Mouse (Mus musculus): ENCODE measurements around the gene Dag1.
"Not testable (repeated sequence)": the region's sequence is repeated elsewhere in the genome, so short reads cannot be mapped to it uniquely, and the experiment has no call there.

The Dag1 gene

DNA sequence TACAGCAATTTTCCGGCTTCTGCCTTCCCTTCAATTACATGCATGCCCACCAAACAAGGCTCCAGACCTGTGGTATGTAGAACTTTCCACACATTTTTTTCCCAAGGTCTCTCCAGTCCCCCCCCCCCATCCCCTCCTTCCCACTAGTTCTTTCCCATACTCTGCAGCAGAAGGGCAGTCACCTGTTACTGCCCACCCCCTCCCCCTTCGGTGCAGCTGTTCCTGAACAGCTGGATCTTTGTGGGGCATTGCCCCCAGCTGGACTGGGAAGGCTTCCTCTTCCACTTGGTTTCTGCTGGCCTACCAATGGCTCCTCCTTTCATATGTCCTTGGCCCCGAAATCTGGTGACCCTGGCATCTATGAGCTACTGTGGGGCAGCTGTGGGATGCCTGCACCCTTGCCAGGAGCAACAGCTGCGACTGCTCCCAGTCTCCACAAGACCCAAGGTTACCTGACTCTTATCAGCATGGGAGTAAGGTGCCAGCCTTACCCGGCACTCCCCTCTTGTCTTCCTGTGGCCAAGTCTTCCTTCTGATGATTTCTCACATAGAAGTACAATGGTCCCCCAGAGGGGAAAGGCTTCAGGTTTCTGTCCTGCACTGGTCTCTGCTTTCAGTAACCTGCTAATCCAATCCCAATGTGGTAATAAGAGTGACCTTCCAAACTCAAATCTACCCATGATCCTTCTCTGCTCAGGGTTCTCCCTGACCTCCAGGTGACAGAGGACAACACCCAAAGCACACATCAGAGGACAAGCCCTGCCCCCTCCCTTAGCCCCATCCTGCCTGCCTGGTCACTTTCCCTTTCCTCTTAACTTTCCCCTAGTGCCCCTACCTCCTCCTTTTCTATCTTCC, 10.9 kb upstream of the Dag1 start:
- no peak for DNase-seq (ENCODE audit: low read depth, low spot score)

DNA sequence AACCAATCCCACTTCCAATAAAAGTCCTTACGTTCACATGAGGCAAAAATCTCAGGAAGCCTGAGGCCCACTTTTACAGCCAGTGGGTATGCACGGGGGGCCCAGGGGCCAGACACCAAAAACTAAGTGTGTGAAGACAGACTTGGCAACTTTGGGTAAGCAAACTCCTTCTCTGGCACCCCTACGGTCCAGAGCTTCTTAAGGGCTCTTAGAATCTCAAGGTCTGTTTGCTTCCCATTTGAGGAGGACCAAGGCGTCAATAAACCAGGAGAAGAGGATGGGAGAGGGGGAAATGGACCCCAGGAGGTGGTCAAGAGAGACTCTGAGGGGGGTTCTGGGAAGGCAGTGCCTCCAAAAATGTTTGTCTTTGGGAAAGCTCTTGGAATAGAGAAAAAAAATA, 9.7 kb upstream of the Dag1 start:
- DNase-seq (ENCODE audit: low read depth, low spot score): no peak

DNA sequence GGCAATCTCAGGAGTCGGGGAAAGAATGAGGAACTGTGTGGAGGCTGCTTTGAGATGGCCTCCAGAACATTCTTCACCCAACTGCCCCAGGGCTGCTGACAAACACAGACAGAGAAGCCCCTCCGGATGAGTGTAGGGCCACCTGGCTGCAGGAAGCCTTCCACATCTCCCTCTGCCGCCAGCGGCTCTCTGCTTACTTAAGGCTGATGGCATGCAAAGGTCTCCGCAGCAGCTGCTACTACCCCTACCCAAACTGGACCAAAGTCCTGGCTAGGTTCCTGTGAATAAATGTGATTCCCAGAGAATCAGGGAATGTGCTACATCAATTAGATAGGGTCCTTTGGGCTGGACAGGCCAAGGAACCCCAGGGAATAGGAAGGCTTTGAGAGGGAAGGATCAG, 8.9 kb upstream of the Dag1 start:
- no peak for DNase-seq (ENCODE audit: low read depth, low spot score)

DNA sequence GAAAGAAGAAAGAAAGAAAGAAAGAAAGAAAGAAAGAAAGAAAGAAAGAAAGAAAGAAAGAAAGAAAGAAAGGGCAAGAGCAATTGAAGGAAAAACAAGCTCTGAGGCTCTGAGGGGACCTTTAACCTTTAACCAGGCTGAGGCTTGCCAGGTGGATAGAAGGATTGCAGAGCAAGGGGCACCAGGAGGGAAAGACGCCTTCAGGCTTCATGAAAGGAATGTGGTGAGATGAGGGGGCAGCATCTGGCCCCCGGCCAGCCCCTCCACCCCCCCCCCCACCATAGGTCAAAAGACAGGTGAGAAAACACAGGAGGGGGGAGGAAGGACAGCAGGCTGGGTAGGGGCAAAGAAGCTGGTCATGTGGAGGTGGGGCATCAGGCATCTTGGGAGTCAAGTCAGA, 8.2 kb upstream of the Dag1 start:
- no peak for DNase-seq (ENCODE audit: low read depth, low spot score)

DNA sequence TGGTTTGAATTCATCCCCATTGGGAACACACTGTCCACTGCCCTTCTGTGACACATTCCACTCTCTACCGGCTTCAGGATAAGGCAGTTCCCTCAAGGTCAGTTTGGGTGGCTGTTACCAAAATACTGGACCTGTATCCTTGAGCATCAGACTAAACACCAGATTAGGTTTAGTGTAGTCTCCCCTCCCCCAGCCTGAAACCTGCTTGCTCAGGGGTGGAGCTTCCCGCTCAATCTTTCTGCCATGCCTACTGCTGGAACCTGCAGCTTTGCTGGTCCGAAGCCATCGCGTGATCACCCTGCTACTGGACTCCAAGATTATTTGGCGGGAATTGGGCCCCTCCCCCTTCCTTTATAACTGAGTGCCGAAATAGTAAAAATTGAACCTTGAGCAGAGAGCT, 4.9 kb upstream of the Dag1 start:
- DNase-seq (ENCODE audit: low read depth, low spot score): not testable (repeated sequence)

DNA sequence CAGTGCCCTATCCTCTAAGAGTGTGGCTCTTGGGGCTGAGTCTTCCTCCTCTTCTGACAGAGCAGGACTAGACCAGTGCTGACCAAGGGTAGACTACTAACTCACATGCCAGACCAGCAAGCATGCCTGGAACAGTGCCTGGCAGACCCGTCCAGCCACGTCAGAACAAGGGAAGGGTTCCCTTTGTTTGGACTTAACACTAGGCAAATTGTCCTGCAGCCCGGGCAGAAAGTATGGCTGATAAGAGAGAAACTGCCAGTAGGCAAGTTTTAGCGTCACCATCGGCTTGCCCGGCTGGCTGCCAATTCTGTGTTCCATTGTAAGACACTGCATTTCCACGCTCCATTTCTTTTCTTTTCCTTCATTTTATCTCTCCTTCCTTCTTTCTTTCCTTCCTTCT, 3.9 kb upstream of the Dag1 start:
- no peak for DNase-seq (ENCODE audit: low read depth, low spot score)

- no peak for DNase-seq (ENCODE audit: low read depth, low spot score)
Observed at GRCm38 (mm10) chr9:108266261-108266935, 2.6 kb upstream of the Dag1 start.

DNA sequence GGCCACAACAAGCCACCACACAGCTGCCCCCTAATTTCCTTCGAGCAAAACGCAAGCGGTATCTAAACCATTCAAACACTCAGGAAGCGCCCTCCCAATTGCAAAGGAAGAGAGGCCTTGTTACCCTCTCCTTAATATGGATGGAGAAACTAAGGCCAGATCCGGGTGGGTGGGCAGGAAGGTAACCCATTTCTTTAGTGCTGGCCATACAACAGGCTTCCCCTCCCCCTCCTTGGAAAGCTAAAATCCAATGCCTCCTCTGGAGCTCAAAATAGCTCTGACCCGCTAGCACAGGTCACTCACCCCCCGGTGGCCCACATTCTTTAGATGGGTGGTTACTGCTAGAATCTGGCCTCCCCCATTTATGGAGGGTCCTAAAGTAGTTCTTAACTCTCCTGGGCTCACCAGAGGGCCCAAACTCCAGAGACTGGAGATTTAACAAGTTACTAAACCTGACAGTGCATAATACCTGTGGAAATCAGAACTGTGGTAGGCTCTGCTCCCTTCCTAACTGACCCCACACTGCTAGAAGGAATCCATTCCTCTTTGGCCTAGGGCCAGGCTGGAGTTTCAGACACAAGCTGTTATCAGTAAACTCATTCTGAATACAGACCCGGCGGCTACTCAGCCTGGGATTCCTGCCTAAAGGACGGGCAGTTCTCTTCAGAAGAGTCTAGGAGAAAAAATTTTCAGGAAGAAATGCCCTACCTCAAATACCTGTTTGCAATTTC, 598 bp upstream of the Dag1 start:
- DNase-seq (ENCODE audit: low read depth, low spot score): no peak

DNA sequence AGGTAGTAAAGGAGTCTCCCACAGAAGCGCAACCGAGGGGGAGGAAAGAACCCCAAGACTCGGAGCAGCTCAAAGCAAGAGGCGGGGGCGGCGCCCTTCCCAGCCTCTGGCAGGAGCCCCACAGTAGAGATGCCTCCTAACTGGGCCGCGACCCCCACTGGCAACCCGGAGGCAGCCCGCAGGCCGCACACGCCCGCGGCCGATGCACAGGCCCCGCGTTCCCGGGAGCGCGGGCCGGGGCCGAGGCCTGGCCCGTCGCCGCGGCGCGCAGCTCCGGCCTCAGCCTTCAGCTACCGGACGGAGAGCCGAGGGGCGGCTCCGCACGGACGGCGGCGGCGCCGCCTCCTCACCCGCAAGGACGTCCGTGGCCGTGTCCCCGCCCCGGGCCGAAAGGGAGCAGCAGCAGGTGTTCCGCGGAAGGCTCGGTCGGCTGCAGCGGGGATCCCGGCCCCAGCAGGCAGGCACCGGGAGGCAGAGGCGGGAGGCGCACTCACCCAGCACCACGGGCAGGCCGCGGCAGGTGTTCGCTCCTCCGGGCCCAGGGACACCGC, 552 bp downstream of the Dag1 start:
- no peak for DNase-seq (ENCODE audit: low read depth, low spot score)

DNA sequence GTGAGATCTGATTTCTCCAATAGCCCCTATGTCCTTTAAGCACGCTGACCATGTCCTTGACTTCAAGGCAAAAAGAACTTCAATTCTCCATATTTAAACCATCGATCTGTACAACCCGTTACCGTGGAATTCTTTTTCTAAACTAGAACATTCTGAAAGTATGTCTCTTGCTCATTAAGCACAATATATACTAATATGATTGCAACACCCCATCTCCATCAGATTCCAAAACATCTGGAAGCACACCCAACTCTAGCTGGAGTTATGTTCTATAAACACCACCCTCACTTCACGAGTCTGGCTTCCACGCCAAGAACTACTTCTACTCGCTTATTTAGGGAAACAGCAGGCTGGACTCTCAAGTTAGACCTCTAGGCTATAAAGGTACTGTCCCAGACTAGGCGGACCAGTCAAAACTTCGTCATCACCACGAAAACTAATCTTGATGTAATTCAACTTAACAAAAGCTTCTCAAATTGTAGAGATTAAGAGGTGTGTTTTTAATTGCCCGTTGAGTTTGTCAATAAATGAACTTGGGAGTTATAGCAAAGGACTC, 1.2 kb downstream of the Dag1 start:
- no peak for DNase-seq (ENCODE audit: low read depth, low spot score)

- DNase-seq (ENCODE audit: low read depth, low spot score): no peak
Observed at GRCm38 (mm10) chr9:108261865-108262264, 1.9 kb downstream of the Dag1 start.

DNA sequence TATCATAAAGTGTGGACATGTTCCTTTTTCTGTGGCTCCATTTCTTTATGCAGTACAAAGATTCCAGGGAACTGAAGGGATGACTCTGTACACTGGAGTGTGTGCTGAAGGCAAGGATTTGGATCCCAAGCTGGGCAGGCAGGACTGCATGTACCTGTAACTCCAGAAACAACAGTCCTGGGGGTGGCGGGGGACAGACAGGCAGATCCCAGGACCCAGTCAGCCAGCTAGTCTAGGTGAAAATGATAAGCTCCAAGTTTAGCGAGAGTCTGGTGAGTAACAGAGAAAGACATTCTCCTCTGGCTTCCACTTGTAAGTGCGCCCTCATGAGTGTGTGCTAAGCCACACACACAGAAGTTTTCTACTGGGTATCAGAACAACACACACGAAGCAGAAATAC, 3.2 kb downstream of the Dag1 start:
- DNase-seq (ENCODE audit: low read depth, low spot score): no peak

DNA sequence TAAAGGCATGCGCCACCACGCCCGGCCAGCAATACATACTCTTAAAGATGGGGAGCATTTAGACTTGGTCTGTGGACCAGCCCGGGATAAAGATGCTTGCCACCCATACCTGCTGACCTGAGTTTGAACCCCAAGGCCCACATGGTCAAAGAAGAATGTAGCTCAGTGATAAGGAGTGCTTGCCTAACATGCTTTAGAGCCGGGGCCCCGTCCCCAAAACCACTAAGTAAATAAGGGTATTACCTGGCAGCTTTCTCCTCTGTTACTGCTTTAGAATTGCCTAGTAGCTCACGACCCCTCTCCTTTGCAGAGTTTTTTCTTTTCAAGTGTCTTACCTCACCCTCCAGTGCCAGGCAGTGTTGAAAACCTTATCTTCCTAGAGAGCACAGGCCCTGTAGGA, 11.0 kb downstream of the Dag1 start:
- no peak for DNase-seq (ENCODE audit: low read depth, low spot score)

DNA sequence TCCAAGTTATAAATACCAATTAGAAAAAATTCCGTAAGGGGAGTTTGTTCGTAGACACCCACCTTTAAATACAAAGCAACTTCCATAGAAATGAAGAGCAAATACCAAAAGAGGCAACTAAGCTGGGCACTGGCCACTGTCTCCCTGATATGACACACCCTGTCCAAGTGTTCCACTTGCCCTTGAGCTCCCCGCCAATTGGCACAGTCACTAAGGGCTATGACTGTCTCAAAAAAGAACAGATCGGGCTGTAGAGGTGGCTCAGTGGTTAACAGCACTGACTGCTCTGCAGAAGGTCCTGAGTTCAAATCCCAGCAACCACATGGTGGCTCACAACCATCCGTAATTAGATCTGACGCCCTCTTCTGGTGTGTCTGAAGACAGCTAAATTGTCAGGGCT, 11.9 kb downstream of the Dag1 start:
- no peak for DNase-seq (ENCODE audit: low read depth, low spot score)

- no peak for DNase-seq (ENCODE audit: low read depth, low spot score)
Observed at GRCm38 (mm10) chr9:108248957-108249356, 14.8 kb downstream of the Dag1 start.

- no peak for DNase-seq (ENCODE audit: low read depth, low spot score)
Observed at GRCm38 (mm10) chr9:108244984-108245383, 18.8 kb downstream of the Dag1 start.

- DNase-seq (ENCODE audit: low read depth, low spot score): no peak
Observed at GRCm38 (mm10) chr9:108244540-108244939, 19.2 kb downstream of the Dag1 start.

DNA sequence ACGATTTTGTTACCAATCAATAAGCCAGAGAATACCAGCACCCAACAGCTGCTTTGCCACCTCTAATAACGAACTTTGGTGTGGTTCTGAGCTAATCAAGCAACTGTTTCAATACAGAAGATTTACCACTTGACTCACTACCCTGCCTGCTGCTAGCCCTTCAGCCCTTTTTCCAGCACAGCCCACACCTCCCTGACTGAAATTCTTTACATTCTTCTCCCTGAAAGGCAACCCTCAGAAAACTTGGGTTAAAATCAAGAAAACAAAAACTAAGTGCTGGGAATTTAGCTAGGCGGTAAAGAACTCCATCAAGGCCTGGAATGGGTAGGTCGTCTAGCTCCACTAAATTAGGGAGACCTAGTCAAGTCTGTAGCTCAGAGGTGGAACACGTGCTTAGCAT, 23.8 kb downstream of the Dag1 start:
- no peak for DNase-seq (ENCODE audit: low read depth, low spot score)

DNA sequence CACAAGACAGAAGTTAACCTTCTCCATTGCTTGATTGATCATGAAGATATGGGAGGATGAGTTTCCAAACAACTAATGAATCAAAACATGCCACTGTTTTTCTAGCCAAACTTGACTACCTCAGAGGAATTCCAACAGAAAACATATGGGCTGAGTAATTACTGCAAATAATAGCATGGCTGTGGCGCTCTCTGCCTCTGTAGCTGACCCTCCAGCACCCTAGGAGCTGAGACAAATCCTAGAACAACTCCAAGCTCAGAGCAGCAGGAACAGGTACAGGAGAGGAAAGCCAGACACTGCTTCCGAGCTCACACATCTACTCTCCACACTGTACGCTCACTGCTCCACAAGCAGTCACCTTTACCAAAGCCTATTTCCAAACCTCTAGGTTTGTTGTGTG, 24.9 kb downstream of the Dag1 start:
- no peak for DNase-seq (ENCODE audit: low read depth, low spot score)

DNA sequence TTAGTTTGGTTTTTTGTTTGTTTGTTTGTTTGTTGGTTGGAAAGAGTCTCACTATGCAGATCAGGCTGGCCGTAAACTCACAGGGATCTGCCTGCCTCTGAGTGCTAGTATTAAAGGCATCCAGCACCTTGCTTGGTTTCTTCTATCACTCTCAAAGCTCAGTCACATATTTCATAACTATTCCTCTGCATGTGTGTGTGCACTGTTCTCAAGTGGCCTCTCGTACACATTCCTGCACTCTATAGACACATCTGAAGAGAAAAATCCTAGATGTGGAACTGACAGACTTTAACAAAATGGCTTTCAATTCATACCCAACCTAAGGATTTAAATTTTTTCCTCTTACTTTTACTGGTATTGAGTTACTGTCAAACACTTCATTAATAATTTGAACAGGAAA, 25.4 kb downstream of the Dag1 start:
- DNase-seq (ENCODE audit: low read depth, low spot score): no peak

DNA sequence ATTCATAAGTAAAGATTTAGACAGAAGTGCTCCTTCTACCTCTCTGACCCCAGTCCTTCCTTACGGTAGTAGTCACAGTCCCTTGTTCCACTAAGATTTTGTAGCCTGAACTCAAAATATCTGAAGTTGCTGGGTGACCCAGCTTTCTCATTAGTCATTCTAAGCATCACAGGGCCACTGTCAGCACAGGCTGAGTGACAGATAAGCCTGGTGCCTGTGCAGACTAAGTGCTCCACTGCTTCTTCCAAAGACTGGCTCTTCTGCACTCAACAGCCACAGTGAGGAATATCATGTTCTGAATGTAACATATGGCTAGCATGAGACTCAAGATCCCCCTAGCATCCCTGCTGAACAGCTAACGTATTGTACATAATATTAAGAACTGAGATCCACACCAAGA, 29.1 kb downstream of the Dag1 start:
- DNase-seq (ENCODE audit: low read depth, low spot score): no peak

GRCm38 (mm10) chr9:108232908-108233307, 30.9 kb downstream of the Dag1 start:
- DNase-seq (ENCODE audit: low read depth, low spot score): no peak
